Comparison of ENCODE assay signal across 9 mouse cellular contexts in genomic region chr17:35254241-35255098, GRCm38 (mm10). TPM values are rescaled to one million over a fixed set of nuclear protein-coding genes. Genes with fewer than 3 reads are reported as not detected.
DNase-seq lines count a peak whose midpoint lies in the region; ATAC-seq lines count a peak whose summit lies in the region.
"Had no signal": no experiment of that assay in that cellular context is flagged by ENCODE, and none has a peak within 500 bp of the region (broad histone marks: within the 10 kb centered on the region; RNA-seq: fewer than 3 reads in every experiment).

No protein-coding gene starts in this region.

- H3K4me1 ChIP-seq in limb, embryonic 10.5 days = peaks cover 3% of the 10 kb centered on the region
- H3K4me1 ChIP-seq in midbrain, embryonic 16.5 days (ENCODE audit: control insufficient read depth, insufficient read depth, low read length) = no peaks in the 10 kb centered on the region

- peaks cover 50% of the 10 kb centered on the region for H3K36me3 ChIP-seq in limb, embryonic 10.5 days
- H3K36me3 ChIP-seq in midbrain, embryonic 16.5 days (ENCODE audit: control insufficient read depth, insufficient read depth, low read length) = peaks cover 38% of the 10 kb centered on the region

- ATAC-seq in hematopoietic stem cell, adult 5-6 weeks (replicated peaks in 1 of 2; ENCODE audit: insufficient read depth in 1 of 2, low FRiP score in 2 of 2, low TSS enrichment in 1 of 2, low read depth in 1 of 2, poor library complexity in 2 of 2, severe bottlenecking in 2 of 2) = peak; percentile 27 to 46; a peak in 2 of 4 replicates
- ATAC-seq in midbrain, embryonic 16.5 days = peak; percentile 23; the same call in 1 of the 2 replicates

- no peak overlapping the region for H3K4me3 ChIP-seq in limb, embryonic 10.5 days
- no peak overlapping the region for H3K4me3 ChIP-seq in midbrain, embryonic 16.5 days (ENCODE audit: low read depth, low read length)

- WGBS in limb, embryonic 10.5 days = 58% methylated on average over 11 of the region's 11 CpGs
- 61% methylated on average over 11 of the region's 11 CpGs for WGBS in midbrain, embryonic 16.5 days

- H3K27ac ChIP-seq in limb, embryonic 10.5 days = no peak overlapping the region
- no peak overlapping the region for H3K27ac ChIP-seq in midbrain, embryonic 16.5 days (ENCODE audit: low read length)

- H3K9me3 ChIP-seq in limb, embryonic 10.5 days (replicated peaks) = no peaks in the 10 kb centered on the region
- no peaks in the 10 kb centered on the region for H3K9me3 ChIP-seq in midbrain, embryonic 16.5 days (replicated peaks; ENCODE audit: control insufficient read depth, low read length, poor library complexity, severe bottlenecking)

- no peak overlapping the region for H3K4me2 ChIP-seq in midbrain, embryonic 16.5 days (ENCODE audit: low read length)

- H3K9ac ChIP-seq in midbrain, embryonic 16.5 days (ENCODE audit: low read depth, low read length) = no peak overlapping the region

- H3K27me3 ChIP-seq in limb, embryonic 10.5 days (ENCODE audit: low read depth, poor library complexity, severe bottlenecking) = no peaks in the 10 kb centered on the region
- no peaks in the 10 kb centered on the region for H3K27me3 ChIP-seq in midbrain, embryonic 16.5 days (ENCODE audit: control insufficient read depth, insufficient read depth, low read depth, low read length)

- DNase-seq in cerebellum, adult 18-20 months = peak; percentile 63 to 66
- DNase-seq in cerebellum, adult 11 months = no peak
- DNase-seq in CD8-positive naive resting alpha-beta T cell, adult 2 months (ENCODE audit: low read depth in 2 of 2, low spot score in 2 of 2) = peak; percentile 71 to 83
- DNase-seq in cerebellum, postnatal 14 days = peak; percentile 72 to 82
- DNase-seq in limb, embryonic 10.5 days (ENCODE audit: low spot score) = peak; percentile 60
- peak; percentile 81 for DNase-seq in testis, postnatal 10 days (ENCODE audit: low spot score)

RNA-seq across cellular contexts. Expression of gene H2-D1, which starts 8.1 kb away (rescaled TPM):
- total RNA-seq in hematopoietic stem cell, adult 5-6 weeks (2017) = 627 and 791 TPM in 2 replicates
- polyA plus RNA-seq in limb, embryonic 10.5 days (2016; fragmentation: Nextera tagmentation; extraction: Ambion mirVana) = 21.4 and 23.1 TPM in 2 replicates
- 82.5 and 109 TPM in 2 replicates for polyA plus RNA-seq in midbrain, embryonic 16.5 days (2015; fragmentation: Nextera tagmentation; extraction: Ambion mirVana)

RNA-seq across cellular contexts. Expression of gene Ddx39b, which starts 12.9 kb away (rescaled TPM):
- 207 and 226 TPM in 2 replicates for total RNA-seq in hematopoietic stem cell, adult 5-6 weeks (2017)
- polyA plus RNA-seq in limb, embryonic 10.5 days (2016; fragmentation: Nextera tagmentation; extraction: Ambion mirVana) = 749 and 792 TPM in 2 replicates
- 339 and 357 TPM in 2 replicates for polyA plus RNA-seq in midbrain, embryonic 16.5 days (2015; fragmentation: Nextera tagmentation; extraction: Ambion mirVana)

RNA-seq across cellular contexts. Expression of gene Nfkbil1, which starts 18.9 kb away (rescaled TPM):
- 4.3 and 15.9 TPM in 2 replicates for total RNA-seq in hematopoietic stem cell, adult 5-6 weeks (2017)
- 10.7 and 12.1 TPM in 2 replicates for polyA plus RNA-seq in limb, embryonic 10.5 days (2016; fragmentation: Nextera tagmentation; extraction: Ambion mirVana)
- 9.2 and 9.4 TPM in 2 replicates for polyA plus RNA-seq in midbrain, embryonic 16.5 days (2015; fragmentation: Nextera tagmentation; extraction: Ambion mirVana)

RNA-seq across cellular contexts. Expression of gene Atp6v1g2, which starts 21.0 kb away (rescaled TPM):
- total RNA-seq in hematopoietic stem cell, adult 5-6 weeks (2017) = 3.8 and 5.2 TPM in 2 replicates
- 4.5 and 5.2 TPM in 2 replicates for polyA plus RNA-seq in limb, embryonic 10.5 days (2016; fragmentation: Nextera tagmentation; extraction: Ambion mirVana)
- 111 and 139 TPM in 2 replicates for polyA plus RNA-seq in midbrain, embryonic 16.5 days (2015; fragmentation: Nextera tagmentation; extraction: Ambion mirVana)

RNA-seq across cellular contexts. Expression of gene Gm16181, which starts 33.8 kb away (rescaled TPM):
- total RNA-seq in hematopoietic stem cell, adult 5-6 weeks (2017) = 3.1 TPM in 1 of 2 replicates, not detected in the other
- polyA plus RNA-seq in limb, embryonic 10.5 days (2016; fragmentation: Nextera tagmentation; extraction: Ambion mirVana) = 0.30 and 0.33 TPM in 2 replicates
- 0.38 and 0.57 TPM in 2 replicates for polyA plus RNA-seq in midbrain, embryonic 16.5 days (2015; fragmentation: Nextera tagmentation; extraction: Ambion mirVana)
- total RNA-seq: layer of hippocampus, adult 18-20 months had no signal
